Mouse (Mus musculus) kidney, adult 2 months (tissue): ENCODE data around the gene Hoxc4.

ENCODE experiments used
- CTCF ChIP-seq: fragments of 200-500 bp; conservative IDR thresholded peaks from 2 replicates; pipeline ENCODE4 v1.5.1; 2011; ENCODE audit warnings: low read depth, mild to moderate bottlenecking, control low read depth, low read length, moderate library complexity, mixed read lengths; ENCODE audit not compliant: insufficient read depth, insufficient read length
- POLR2A ChIP-seq: fragments of 200-500 bp; IDR thresholded peaks from one replicate; pipeline ENCODE4 v1.6.1; 2011; ENCODE audit warnings: low read depth, low read length, control low read depth

- TF ChIP-seq POLR2A (no peak), CTCF (no peak)
These were observed 18.8 kb downstream of the Hoxc4 start for GRCm38 (mm10) chr15:103037579-103037978.
